ENCODE assay signal across 9 mouse cellular contexts in the genomic region with DNA sequence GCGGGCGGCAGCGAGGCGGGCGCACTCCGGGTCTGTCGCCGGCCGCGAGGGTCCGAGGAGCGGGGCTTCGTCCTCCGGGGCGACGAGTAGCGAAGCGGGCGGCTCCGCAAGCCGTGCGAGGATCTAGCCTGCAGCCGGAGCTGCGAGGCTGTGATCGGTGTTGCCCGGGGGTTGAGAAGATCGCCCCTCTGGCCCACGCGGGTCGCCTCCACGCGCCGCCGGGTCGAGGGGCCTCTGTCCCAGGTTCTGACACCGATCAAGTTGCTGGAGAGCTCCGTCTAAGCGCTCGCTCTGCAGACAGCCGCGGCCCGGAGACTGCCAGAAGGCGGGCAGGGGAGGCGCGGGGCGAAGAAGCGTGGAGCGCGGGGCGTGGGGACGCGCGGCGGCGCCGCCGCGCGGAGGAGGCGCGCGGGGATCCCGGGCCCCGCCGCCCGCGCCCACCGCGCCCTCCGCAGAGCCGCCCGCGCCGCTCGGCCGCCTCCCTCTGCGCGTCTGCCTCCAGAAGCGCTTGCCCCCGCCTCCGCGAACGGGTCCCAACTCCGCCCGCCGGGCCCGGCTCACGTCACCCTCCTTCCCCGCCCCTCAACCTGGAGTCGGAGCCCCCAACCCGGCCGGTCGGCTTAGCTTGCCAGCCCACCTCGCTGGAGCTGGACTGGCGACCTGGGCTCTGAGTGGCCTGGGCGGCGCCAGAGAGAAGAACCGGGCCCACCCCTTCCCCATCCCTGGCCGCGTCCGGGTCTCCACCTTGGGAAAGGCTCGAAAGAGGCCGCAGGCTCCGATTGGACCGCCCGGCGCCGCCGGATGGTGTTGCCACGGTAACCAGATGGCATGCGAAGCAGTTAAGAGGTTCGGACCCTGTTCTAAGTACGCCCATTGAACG. TPM values are rescaled to one million over a fixed set of nuclear protein-coding genes. Genes with fewer than 3 reads are reported as not detected.
DNase-seq lines count a peak whose midpoint lies in the region; ATAC-seq and TF ChIP-seq lines count a peak whose summit lies in the region.
"Had no signal": no experiment of that assay in that cellular context is flagged by ENCODE, and none has a peak within 500 bp of the region (broad histone marks: within the 10 kb centered on the region; RNA-seq: fewer than 3 reads in every experiment).

TSS of gene Ajap1 (minus strand) at position 353 of the 880 bp plus-strand sequence.

- H3K4me1 ChIP-seq in hindbrain, embryonic 12.5 days, result peaks cover 68% of the 10 kb centered on the region
- peaks cover 33% of the 10 kb centered on the region for H3K4me1 ChIP-seq in limb, embryonic 15.5 days

- under 1% methylated on average over 99 of the region's 114 CpGs for WGBS in hindbrain, embryonic 12.5 days
- WGBS in limb, embryonic 15.5 days, result under 1% methylated on average over 79 of the region's 114 CpGs

- no peaks in the 10 kb centered on the region for H3K36me3 ChIP-seq in hindbrain, embryonic 12.5 days
- no peaks in the 10 kb centered on the region for H3K36me3 ChIP-seq in limb, embryonic 15.5 days

- H3K9ac ChIP-seq in hindbrain, embryonic 12.5 days, result peak within 1 kb of the TSS; percentile 86
- H3K9ac ChIP-seq in limb, embryonic 15.5 days, result no peak within 1 kb of the TSS

- peak; percentile 61 to 67 for DNase-seq in layer of hippocampus, adult 2 months (ENCODE audit: low spot score in 2 of 2)
- no peak for DNase-seq in layer of hippocampus, adult 11-12 months (ENCODE audit: low spot score)
- DNase-seq in embryo, embryonic 10.5 days (ENCODE audit: low spot score), result peak; percentile 74
- DNase-seq in right cerebral cortex, postnatal 36 days (ENCODE audit: low spot score in 2 of 2), result peak; percentile 70 to 74
- DNase-seq in kidney, postnatal 25 days, result no peak

- no peaks in the 10 kb centered on the region for H3K9me3 ChIP-seq in hindbrain, embryonic 12.5 days (replicated peaks)
- no peaks in the 10 kb centered on the region for H3K9me3 ChIP-seq in limb, embryonic 15.5 days

- peaks cover 62% of the 10 kb centered on the region for H3K27me3 ChIP-seq in hindbrain, embryonic 12.5 days
- peaks cover 77% of the 10 kb centered on the region for H3K27me3 ChIP-seq in limb, embryonic 15.5 days

- ATAC-seq in hindbrain, embryonic 12.5 days (ENCODE audit: low FRiP score), result peak; percentile 65
- ATAC-seq in limb, embryonic 15.5 days (ENCODE audit: insufficient number of reproducible peaks, low FRiP score, low TSS enrichment, low read depth), result no peak
- no peak for ATAC-seq in inflammation-experienced regulatory T-cells, adult 6 months

- TF ChIP-seq CTCF in layer of hippocampus, adult 2 months (conservative IDR thresholded peaks at IDR 0.05), result no peak

- H3K4me2 ChIP-seq in hindbrain, embryonic 12.5 days (replicated peaks), result peak within 1 kb of the TSS; percentile 90
- peak within 1 kb of the TSS; percentile 90 for H3K4me2 ChIP-seq in limb, embryonic 15.5 days

- H3K27ac ChIP-seq in layer of hippocampus, adult 2 months, result peak within 1 kb of the TSS; percentile 95
- H3K27ac ChIP-seq in hindbrain, embryonic 12.5 days, result peak within 1 kb of the TSS; percentile 86
- no peak within 1 kb of the TSS for H3K27ac ChIP-seq in limb, embryonic 15.5 days
- H3K27ac ChIP-seq: macrophage had no signal

- H3K4me3 ChIP-seq in layer of hippocampus, adult 2 months, result peak within 1 kb of the TSS; percentile 73
- peak within 1 kb of the TSS; percentile 69 for H3K4me3 ChIP-seq in hindbrain, embryonic 12.5 days
- peak within 1 kb of the TSS; percentile 43 for H3K4me3 ChIP-seq in limb, embryonic 15.5 days

RNA-seq across cellular contexts. Expression of gene Ajap1, which starts in this region (rescaled TPM):
- 10 to 100 TPM; 48.3 to 49.0 TPM for total RNA-seq in layer of hippocampus, adult 2 months (2021)
- polyA plus RNA-seq in hindbrain, embryonic 12.5 days (2016; fragmentation: Nextera tagmentation; extraction: Ambion mirVana), result 4.6 and 6.3 TPM in 2 replicates
- polyA plus RNA-seq in limb, embryonic 15.5 days (2015; fragmentation: Nextera tagmentation; extraction: Ambion mirVana), result 0.48 and 0.87 TPM in 2 replicates
- not detected for polyA plus RNA-seq in inflammation-experienced regulatory T-cells, adult 6 months (2017; shearing (Covaris generic))
- polyA plus RNA-seq: macrophage had no signal

Comparison
In these comparisons a context has a peak if more than half of its experiments do, and no peak if none do; other contexts are left out.
1. DNase-seq: peak in layer of hippocampus, adult 2 months (2 of 2), embryo, embryonic 10.5 days (single experiment) and right cerebral cortex, postnatal 36 days (2 of 2); none in layer of hippocampus, adult 11-12 months (single experiment) and kidney, postnatal 25 days (0 of 2).
2. Peak in every context shown above with its lines, with median percentiles within 50 percentile points of each other: H3K4me3 ChIP-seq.